Mouse (Mus musculus) neural tube, embryonic 13.5 days (tissue): ENCODE results near the gene Fam129b. TPM values are rescaled to one million over a fixed set of nuclear protein-coding genes. Genes with fewer than 3 reads are reported as not detected.

ENCODE experiments used
- ATAC-seq: fragments of 200-750 bp; cut with Nextera tagmentation; 2 replicates; pipeline ENCODE4 v1.8.0; 2017; ENCODE audit warnings: low read depth, mild to moderate bottlenecking, moderate TSS enrichment, moderate library complexity
- H3K27ac ChIP-seq: fragments of 300-500 bp; sonication (generic); replicated peaks from 2 replicates; pipeline ENCODE4 v1.5.1; 2015; ENCODE audit warnings: moderate library complexity, mild to moderate bottlenecking, inconsistent platforms
- H3K27me3 ChIP-seq: fragments of 300-500 bp; sonication (generic); 2 replicates; pipeline ENCODE4 v1.6.1; 2015; ENCODE audit warnings: mild to moderate bottlenecking, inconsistent platforms
- H3K36me3 ChIP-seq: fragments of 300-500 bp; sonication (generic); 2 replicates; pipeline ENCODE4 v1.6.1; 2015; ENCODE audit warnings: mild to moderate bottlenecking, inconsistent platforms
- H3K4me1 ChIP-seq: fragments of 300-500 bp; sonication (generic); replicated peaks from 2 replicates; pipeline ENCODE4 v1.6.1; 2015; ENCODE audit warnings: inconsistent platforms
- H3K4me2 ChIP-seq: fragments of 300-500 bp; sonication (generic); 2 replicates; pipeline ENCODE4 v1.6.1; 2015; ENCODE audit warnings: inconsistent platforms, mild to moderate bottlenecking, moderate library complexity
- H3K4me3 ChIP-seq: fragments of 300-500 bp; sonication (generic); 2 replicates; pipeline ENCODE4 v1.5.1; 2015; ENCODE audit warnings: mild to moderate bottlenecking, inconsistent platforms
- H3K9ac ChIP-seq: fragments of 300-500 bp; sonication (generic); 2 replicates; pipeline ENCODE4 v1.6.1; 2015; ENCODE audit warnings: moderate library complexity, mild to moderate bottlenecking, inconsistent platforms
- H3K9me3 ChIP-seq: fragments of 300-500 bp; sonication (generic); 2 replicates; pipeline ENCODE4 v1.6.1; 2016; ENCODE audit warnings: inconsistent platforms
- WGBS: fragments of 180-500 bp; shearing (Covaris S2); methylation state at CpG from one replicate; pipeline ENCODE4 v1.1.7; 2015; 5-methylcytosine and 5-hydroxymethylcytosine counted together
- polyA plus RNA-seq: library from polyadenylated mRNA; unstranded; fragments of >200 nt; fragmentation: Nextera tagmentation; extraction: Ambion mirVana; gene quantifications from 2 replicates; pipeline ENCODE4 v1.2.1, GENCODE M21; 2015

Fam129b gene
- 35.9 and 37.3 TPM in 2 replicates for polyA plus RNA-seq

GRCm38 (mm10) chr2:32875675-32876489 is at the start of gene Fam129b:
Gene Fam129b (plus strand): TSS chr2:32876114.
- Histone ChIP-seq H3K27me3 (no peaks in the 10 kb centered on the region), H3K4me1 (peaks cover 62% of the 10 kb centered on the region), H3K4me3 (peak within 1 kb of the TSS; percentile 72), H3K9ac (peak within 1 kb of the TSS; percentile 92), H3K9me3 (no peaks in the 10 kb centered on the region), H3K36me3 (no peaks in the 10 kb centered on the region), H3K4me2 (peak within 1 kb of the TSS; percentile 95), H3K27ac (peak within 1 kb of the TSS; percentile 93)
- ATAC-seq, result peak; percentile 92
- under 1% methylated on average over 65 of the region's 68 CpGs for WGBS

- H3K4me2 ChIP-seq, result no peak overlapping the region
- H3K4me3 ChIP-seq, result no peak overlapping the region
- no peaks in the 10 kb centered on the region for H3K36me3 ChIP-seq
- H3K4me1 ChIP-seq, result peaks cover 12% of the 10 kb centered on the region
- no peak for ATAC-seq
- no peaks in the 10 kb centered on the region for H3K9me3 ChIP-seq
- no peaks in the 10 kb centered on the region for H3K27me3 ChIP-seq
- H3K9ac ChIP-seq, result no peak overlapping the region
- 85% methylated on average over 11 of the region's 11 CpGs for WGBS
- H3K27ac ChIP-seq, result no peak overlapping the region
Observed at GRCm38 (mm10) chr2:32828979-32829676, 46.8 kb upstream of the Fam129b start.

GRCm38 (mm10) chr2:32834496-32834895 is 41.4 kb upstream of the Fam129b start:
- H3K36me3 ChIP-seq, result no peaks in the 10 kb centered on the region
- 68% methylated on average over 7 of the region's 7 CpGs for WGBS
- no peak overlapping the region for H3K9ac ChIP-seq

GRCm38 (mm10) chr2:32835588-32835987 is 40.3 kb upstream of the Fam129b start:
- no peaks in the 10 kb centered on the region for H3K36me3 ChIP-seq
- H3K4me2 ChIP-seq, result no peak overlapping the region
- no peaks in the 10 kb centered on the region for H3K27me3 ChIP-seq
- no peak overlapping the region for H3K4me3 ChIP-seq
- no peak overlapping the region for H3K9ac ChIP-seq
- no peak overlapping the region for H3K27ac ChIP-seq
- no peaks in the 10 kb centered on the region for H3K9me3 ChIP-seq
- no peak for ATAC-seq
- peaks cover 20% of the 10 kb centered on the region for H3K4me1 ChIP-seq

More at GRCm38 (mm10) chr2:32834496-32834895, 41.4 kb upstream of the Fam129b start:
- Histone ChIP-seq H3K27ac (peak overlapping the region; percentile 49; the same call in 1 of the 2 replicates), H3K27me3 (no peaks in the 10 kb centered on the region), H3K4me1 (peaks cover 20% of the 10 kb centered on the region), H3K4me2 (no peak overlapping the region), H3K9me3 (no peaks in the 10 kb centered on the region), H3K4me3 (no peak overlapping the region)
- ATAC-seq, result no peak

- 61% methylated on average over 9 of the region's 9 CpGs for WGBS
- H3K4me1 ChIP-seq, result peaks cover 17% of the 10 kb centered on the region; the same call in 1 of the 2 replicates
- H3K4me2 ChIP-seq, result no peak overlapping the region
- no peak for ATAC-seq
- no peaks in the 10 kb centered on the region for H3K9me3 ChIP-seq
- H3K27me3 ChIP-seq, result no peaks in the 10 kb centered on the region
- no peak overlapping the region for H3K9ac ChIP-seq
- H3K4me3 ChIP-seq, result no peak overlapping the region
- peaks cover 7% of the 10 kb centered on the region for H3K36me3 ChIP-seq
- no peak overlapping the region for H3K27ac ChIP-seq
Observed at GRCm38 (mm10) chr2:32838147-32838884, 37.6 kb upstream of the Fam129b start.

- no peaks in the 10 kb centered on the region for H3K9me3 ChIP-seq
- H3K27me3 ChIP-seq, result no peaks in the 10 kb centered on the region
- H3K4me1 ChIP-seq, result peaks cover 20% of the 10 kb centered on the region
- no peak overlapping the region for H3K27ac ChIP-seq
- no peak for ATAC-seq
- peaks cover 7% of the 10 kb centered on the region for H3K36me3 ChIP-seq
- no peak overlapping the region for H3K4me2 ChIP-seq
- WGBS, result 79% methylated on average over 2 of the region's 2 CpGs
- H3K4me3 ChIP-seq, result no peak overlapping the region
- no peak overlapping the region for H3K9ac ChIP-seq
Observed at GRCm38 (mm10) chr2:32839261-32839660, 36.7 kb upstream of the Fam129b start.

- ATAC-seq, result no peak
- 76% methylated on average over 5 of the region's 5 CpGs for WGBS
Observed at GRCm38 (mm10) chr2:32841099-32841498, 34.8 kb upstream of the Fam129b start.

GRCm38 (mm10) chr2:32842558-32842957 is 33.4 kb upstream of the Fam129b start:
- Histone ChIP-seq H3K27me3 (no peaks in the 10 kb centered on the region), H3K27ac (no peak overlapping the region), H3K36me3 (peaks cover 7% of the 10 kb centered on the region), H3K4me1 (peaks cover 27% of the 10 kb centered on the region), H3K4me3 (no peak overlapping the region), H3K9ac (no peak overlapping the region), H3K4me2 (no peak overlapping the region), H3K9me3 (no peaks in the 10 kb centered on the region)
- ATAC-seq, result no peak
- 40% methylated on average over 4 of the region's 4 CpGs for WGBS

More at GRCm38 (mm10) chr2:32841099-32841498, 34.8 kb upstream of the Fam129b start:
- H3K36me3 ChIP-seq, result peaks cover 7% of the 10 kb centered on the region
- H3K9me3 ChIP-seq, result no peaks in the 10 kb centered on the region
- no peak overlapping the region for H3K27ac ChIP-seq
- no peak overlapping the region for H3K9ac ChIP-seq
- no peak overlapping the region for H3K4me3 ChIP-seq
- H3K4me2 ChIP-seq, result no peak overlapping the region
- H3K27me3 ChIP-seq, result no peaks in the 10 kb centered on the region
- H3K4me1 ChIP-seq, result peaks cover 26% of the 10 kb centered on the region

- Histone ChIP-seq H3K27ac (peak overlapping the region; percentile 94), H3K4me2 (peak overlapping the region; percentile 87), H3K9ac (peak overlapping the region; percentile 93), H3K4me3 (peak overlapping the region; percentile 85), H3K36me3 (peaks cover 7% of the 10 kb centered on the region), H3K9me3 (no peaks in the 10 kb centered on the region), H3K4me1 (peaks cover 29% of the 10 kb centered on the region), H3K27me3 (no peaks in the 10 kb centered on the region; the same call in 1 of the 2 replicates)
- 3% methylated on average over 12 of the region's 12 CpGs for WGBS
- ATAC-seq, result no peak
Observed at GRCm38 (mm10) chr2:32845572-32846100, 30.3 kb upstream of the Fam129b start.

GRCm38 (mm10) chr2:32846101-32846804 is 29.7 kb upstream of the Fam129b start:
- H3K4me1 ChIP-seq, result peaks cover 29% of the 10 kb centered on the region
- H3K4me2 ChIP-seq, result peak overlapping the region; percentile 87
- ATAC-seq, result peak; percentile 66
- H3K9ac ChIP-seq, result peak overlapping the region; percentile 93
- H3K36me3 ChIP-seq, result peaks cover 7% of the 10 kb centered on the region
- no peaks in the 10 kb centered on the region for H3K9me3 ChIP-seq
- H3K4me3 ChIP-seq, result peak overlapping the region; percentile 85
- peak overlapping the region; percentile 94 for H3K27ac ChIP-seq
- H3K27me3 ChIP-seq, result no peaks in the 10 kb centered on the region; the same call in 1 of the 2 replicates
- under 1% methylated on average over 32 of the region's 33 CpGs for WGBS

GRCm38 (mm10) chr2:32846805-32847467 is 29.0 kb upstream of the Fam129b start, which contains the start of gene Stxbp1:
Gene Stxbp1 (minus strand): TSS chr2:32847245.
- peak within 1 kb of the TSS; percentile 93 for H3K9ac ChIP-seq

More at GRCm38 (mm10) chr2:32846805-32847467, 29.0 kb upstream of the Fam129b start, which contains the start of gene Stxbp1:
- Histone ChIP-seq H3K27ac (peak within 1 kb of the TSS; percentile 94), H3K4me1 (peaks cover 30% of the 10 kb centered on the region), H3K4me3 (peak within 1 kb of the TSS; percentile 85), H3K4me2 (peak within 1 kb of the TSS; percentile 87), H3K27me3 (peaks cover 3% of the 10 kb centered on the region), H3K36me3 (peaks cover 3% of the 10 kb centered on the region), H3K9me3 (no peaks in the 10 kb centered on the region)
- 1% methylated on average over 69 of the region's 78 CpGs for WGBS
- ATAC-seq, result peak; percentile 92
